Mouse (Mus musculus) liver, postnatal 0 days (tissue): ENCODE measurements at regions not wholly inside any gene's neighbourhood (a gene's known extent, or its start where the extent isn't known, plus 50 kb on each side); places are given as distances from the start of the nearest gene placed in this dataset.

Source experiments
- CTCF ChIP-seq: sonication (generic); IDR thresholded peaks from 2 replicates; pipeline ENCODE4 v1.5.1; 2016; ENCODE audit warnings: antibody characterized with exemption, low read depth
- EP300 ChIP-seq: IDR thresholded peaks from 2 replicates; pipeline ENCODE4 v1.6.1; 2016; ENCODE audit warnings: antibody characterized with exemption, low read depth, mild to moderate bottlenecking

GRCm38 (mm10) chr19:20005932-20006625 lies 384.7 kb downstream of the Anxa1 start:
- TF ChIP-seq EP300 (no peak), CTCF (no peak)
